13 mouse cellular contexts compared by ENCODE assay signal in genomic region chr11:109079466-109079865, GRCm38 (mm10).
DNase-seq lines count a peak whose midpoint lies in the region; ATAC-seq lines count a peak whose summit lies in the region.
"Had no signal": no experiment of that assay in that cellular context is flagged by ENCODE, and none has a peak within 500 bp of the region (broad histone marks: within the 10 kb centered on the region; RNA-seq: fewer than 3 reads in every experiment).

No protein-coding gene starts in this region.

- ATAC-seq in megakaryocyte, adult 5-6 weeks (ENCODE audit: poor library complexity, severe bottlenecking) = no peak
- ATAC-seq: forebrain, embryonic 14.5 days; Patski had no signal

- peak; percentile 89 to 93 for DNase-seq in cerebellum, postnatal 10 days
- no peak for DNase-seq in cerebellum, adult 9-10 months
- DNase-seq in layer of hippocampus, adult 9-11 months = peak; percentile 5
- no peak for DNase-seq in layer of hippocampus, adult 8-10 months (ENCODE audit: low spot score in 2 of 2)
- peak; percentile 13 for DNase-seq in right cerebral cortex, postnatal 4 days
- no peak for DNase-seq in right cerebral cortex, adult 2 months (ENCODE audit: low spot score in 2 of 2)
- no peak for DNase-seq in kidney, postnatal 14 days
- DNase-seq: kidney, adult 9 months; lung, embryonic 14.5 days; thymus, postnatal 25 days had no signal

Comparison
In these comparisons a context has a peak if more than half of its experiments do, and no peak if none do; other contexts are left out.
1. DNase-seq: peak in cerebellum, postnatal 10 days (2 of 2), layer of hippocampus, adult 9-11 months (single experiment) and right cerebral cortex, postnatal 4 days (single experiment); none in cerebellum, adult 9-10 months (single experiment), layer of hippocampus, adult 8-10 months (0 of 2), right cerebral cortex, adult 2 months (0 of 2) and kidney, postnatal 14 days (single experiment).